9 mouse cellular contexts compared by ENCODE assay signal in the genomic region with DNA sequence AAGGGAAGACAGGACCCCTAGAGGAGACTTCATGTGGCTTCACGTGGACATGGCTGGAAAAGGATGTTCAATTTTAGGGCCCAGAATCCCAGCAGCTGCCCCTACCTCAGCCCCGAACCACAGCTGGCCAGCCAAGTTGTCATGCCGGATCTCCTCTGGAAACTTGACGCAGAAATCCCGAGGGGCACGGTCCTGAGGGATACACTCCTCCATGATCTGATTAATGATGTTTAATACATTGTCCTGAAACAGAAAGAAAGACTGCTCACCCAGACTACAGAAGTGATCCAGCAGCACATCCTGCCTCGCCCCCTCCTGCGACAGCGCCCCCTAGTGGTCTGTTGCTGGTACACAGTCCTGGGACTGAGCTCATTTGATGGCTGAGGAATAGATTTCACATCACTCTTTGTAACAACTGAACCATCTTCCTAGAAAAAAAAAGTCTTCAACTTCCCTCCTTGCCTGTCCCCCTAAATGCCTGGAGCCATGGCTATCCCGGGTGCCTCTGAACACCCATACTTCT. TPM values are rescaled to one million over a fixed set of nuclear protein-coding genes. Genes with fewer than 3 reads are reported as not detected.
DNase-seq lines count a peak whose midpoint lies in the region; ATAC-seq and TF ChIP-seq lines count a peak whose summit lies in the region.
"Had no signal": no experiment of that assay in that cellular context is flagged by ENCODE, and none has a peak within 500 bp of the region (broad histone marks: within the 10 kb centered on the region; RNA-seq: fewer than 3 reads in every experiment).

No protein-coding gene starts in this region.

- peak; percentile 59 for DNase-seq in gastrocnemius, adult 2 months
- no peak for DNase-seq in gastrocnemius, adult 8-10 months (ENCODE audit: low spot score in 2 of 2)
- peak; percentile 44 for DNase-seq in urinary bladder, postnatal 25 days (ENCODE audit: low spot score)
- no peak for DNase-seq in urinary bladder, adult 18-20 months (ENCODE audit: low spot score in 2 of 2)
- DNase-seq in lung, postnatal 36 days, result peak; percentile 49
- peak; percentile 84 for DNase-seq in thymus, postnatal 0 days (ENCODE audit: low spot score)
- no peak for DNase-seq in layer of hippocampus, adult 8-10 months (ENCODE audit: low spot score in 2 of 2)

- ATAC-seq in erythroblast, adult 5-6 weeks (replicated peaks; ENCODE audit: low FRiP score, poor library complexity, severe bottlenecking), result 0 out of 2 replicates have a peak, but pooled peaks have one; percentile 45

- no peak overlapping the region for H3K4me3 ChIP-seq in gastrocnemius, adult 2 months
- H3K4me3 ChIP-seq: limb, embryonic 13.5 days had no signal

- intact Hi-C loops in gastrocnemius, adult 2 months (cut with DNase I), result loop anchor here (1.0 to 5.0 kb wide), 2 partner anchors 94 to 139 kb away; no protein-coding TSS in a partner anchor

- TF ChIP-seq CTCF in gastrocnemius, adult 2 months (IDR thresholded peaks at IDR 0.05), result peak; percentile 81

- no peak overlapping the region for H3K27ac ChIP-seq in gastrocnemius, adult 2 months
- H3K27ac ChIP-seq: limb, embryonic 13.5 days had no signal

RNA-seq across cellular contexts. Expression of a gene that starts 48.4 kb away (rescaled TPM):
- 10 to 100 TPM; 25.8 to 35.6 TPM for total RNA-seq in gastrocnemius, adult 2 months (2021)
- 10 to 100 TPM; 17.0 to 30.9 (median 24.8) TPM for total RNA-seq in gastrocnemius, adult 8-10 months (2022)
- total RNA-seq in erythroblast, adult 5-6 weeks (2015; ENCODE audit: low replicate concordance), result 7.7 and 10.6 TPM in 2 replicates
- total RNA-seq in erythroblast, adult 5-6 weeks (2017; ENCODE audit: low replicate concordance), result 3.8 and 5.4 TPM in 2 replicates
- 45.3 and 50.3 TPM in 2 replicates for polyA plus RNA-seq in thymus, postnatal 0 days (2015; fragmentation: Nextera tagmentation; extraction: Ambion mirVana)
- 10 to 100 TPM; 72.5 to 84.4 (median 76.7) TPM for total RNA-seq in layer of hippocampus, adult 8-10 months (2022)

RNA-seq across cellular contexts. Expression of a gene that starts 52.3 kb away (rescaled TPM):
- under 1 TPM; 0.36 to 0.64 TPM for total RNA-seq in gastrocnemius, adult 2 months (2021)
- 1 to 10 TPM in 1 of 4 experiments, under 1 TPM in 3; 0.35 to 1.3 (median 0.68) TPM for total RNA-seq in gastrocnemius, adult 8-10 months (2022)
- not detected in 2 replicates for total RNA-seq in erythroblast, adult 5-6 weeks (2015; ENCODE audit: low replicate concordance)
- 0.42 and 0.68 TPM in 2 replicates for total RNA-seq in erythroblast, adult 5-6 weeks (2017; ENCODE audit: low replicate concordance)
- 10.0 and 12.7 TPM in 2 replicates for polyA plus RNA-seq in thymus, postnatal 0 days (2015; fragmentation: Nextera tagmentation; extraction: Ambion mirVana)
- total RNA-seq in layer of hippocampus, adult 8-10 months (2022), result 10 to 100 TPM; 32.5 to 37.0 (median 33.5) TPM

RNA-seq across cellular contexts. Expression of a gene that starts 52.4 kb away (rescaled TPM):
- total RNA-seq in gastrocnemius, adult 2 months (2021), result not detected
- total RNA-seq in gastrocnemius, adult 8-10 months (2022), result not detected
- total RNA-seq in erythroblast, adult 5-6 weeks (2015; ENCODE audit: low replicate concordance), result not detected in 2 replicates
- not detected in 2 replicates for total RNA-seq in erythroblast, adult 5-6 weeks (2017; ENCODE audit: low replicate concordance)
- polyA plus RNA-seq in thymus, postnatal 0 days (2015; fragmentation: Nextera tagmentation; extraction: Ambion mirVana), result not detected in 2 replicates
- total RNA-seq in layer of hippocampus, adult 8-10 months (2022), result under 1 TPM; 0.52 to 0.85 (median 0.74) TPM
- polyA plus RNA-seq: limb, embryonic 13.5 days had no signal

Comparison
In these comparisons a context has a peak if more than half of its experiments do, and no peak if none do; other contexts are left out.
1. DNase-seq: peak in gastrocnemius, adult 2 months (single experiment), urinary bladder, postnatal 25 days (single experiment), lung, postnatal 36 days (single experiment) and thymus, postnatal 0 days (single experiment); none in gastrocnemius, adult 8-10 months (0 of 2), urinary bladder, adult 18-20 months (0 of 2) and layer of hippocampus, adult 8-10 months (0 of 2).
2. RNA of a gene that starts 52.3 kb away (total RNA-seq): 32.5 to 37.0 TPM in layer of hippocampus, adult 8-10 months; 0.35 to 1.3 TPM in gastrocnemius, adult 8-10 months, 0.42 to 0.68 TPM in erythroblast, adult 5-6 weeks and 0.36 to 0.64 TPM in gastrocnemius, adult 2 months; every median in the first group is over 10 times any median in the second.